Mouse (Mus musculus) liver, embryonic 13.5 days (tissue): ENCODE data around the gene Exo5. TPM values are rescaled to one million over a fixed set of nuclear protein-coding genes. Genes with fewer than 3 reads are reported as not detected.

Experiments
- ATAC-seq: fragments of 200-750 bp; cut with Nextera tagmentation; 2 replicates; pipeline ENCODE4 v1.8.0; 2017; ENCODE audit warnings: low read depth, mild to moderate bottlenecking, moderate number of reproducible peaks, moderate library complexity
- DNase-seq: peaks from one replicate; pipeline ENCODE4 v3.0.0; 2022
- H3K27ac ChIP-seq: fragments of 300-500 bp; sonication (generic); 2 replicates; pipeline ENCODE4 v1.5.1; 2015; ENCODE audit warnings: moderate library complexity, mild to moderate bottlenecking, inconsistent platforms
- H3K27me3 ChIP-seq: fragments of 300-500 bp; sonication (generic); 2 replicates; pipeline ENCODE4 v1.6.1; 2015; ENCODE audit warnings: mild to moderate bottlenecking, inconsistent platforms
- H3K36me3 ChIP-seq: fragments of 300-500 bp; sonication (generic); 2 replicates; pipeline ENCODE4 v1.6.1; 2015; ENCODE audit warnings: mild to moderate bottlenecking, inconsistent platforms
- H3K4me1 ChIP-seq: fragments of 300-500 bp; sonication (generic); replicated peaks from 2 replicates; pipeline ENCODE4 v1.6.1; 2015; ENCODE audit warnings: inconsistent platforms
- H3K4me2 ChIP-seq: fragments of 300-500 bp; sonication (generic); 2 replicates; pipeline ENCODE4 v1.6.1; 2015; ENCODE audit warnings: inconsistent platforms, mild to moderate bottlenecking, moderate library complexity
- H3K4me3 ChIP-seq: fragments of 300-500 bp; sonication (generic); replicated peaks from 2 replicates; pipeline ENCODE4 v1.5.1; 2015; ENCODE audit warnings: mild to moderate bottlenecking, inconsistent platforms
- H3K9ac ChIP-seq: fragments of 300-500 bp; sonication (generic); 2 replicates; pipeline ENCODE4 v1.6.1; 2015; ENCODE audit warnings: mild to moderate bottlenecking, inconsistent platforms
- H3K9me3 ChIP-seq: fragments of 300-500 bp; sonication (generic); replicated peaks from 2 replicates; pipeline ENCODE4 v1.6.1; 2016; ENCODE audit warnings: inconsistent platforms
- whole genome bisulfite sequencing: fragments of 180-500 bp; shearing (Covaris S2); methylation state at CpG from one replicate; pipeline ENCODE4 v1.1.7; 2015; ENCODE audit not compliant: insufficient replicate concordance; 5-methylcytosine and 5-hydroxymethylcytosine counted together
- polyA plus RNA-seq: library from polyadenylated mRNA; unstranded; fragments of >200 nt; fragmentation: Nextera tagmentation; extraction: Ambion mirVana; gene quantifications from 2 replicates; pipeline ENCODE4 v1.2.1, GENCODE M21; 2015

The Exo5 gene
- 8.0 and 9.7 TPM in 2 replicates for polyA plus RNA-seq

GRCm38 (mm10) chr4:120924554-120925299 lies at the start of gene Exo5:
Gene Exo5 (minus strand): TSS chr4:120925017.
- Histone ChIP-seq H3K27me3 (no peaks in the 10 kb centered on the region), H3K36me3 (peaks cover 23% of the 10 kb centered on the region), H3K4me1 (peaks cover 25% of the 10 kb centered on the region), H3K9ac (peak within 1 kb of the TSS; percentile 81), H3K4me3 (peak within 1 kb of the TSS; percentile 74), H3K4me2 (peak within 1 kb of the TSS; percentile 84), H3K27ac (peak within 1 kb of the TSS; percentile 80), H3K9me3 (no peaks in the 10 kb centered on the region)
- DNase-seq: peak; percentile 91
- under 1% methylated on average over 33 of the region's 33 CpGs for WGBS
- peak; percentile 99 for ATAC-seq

DNA sequence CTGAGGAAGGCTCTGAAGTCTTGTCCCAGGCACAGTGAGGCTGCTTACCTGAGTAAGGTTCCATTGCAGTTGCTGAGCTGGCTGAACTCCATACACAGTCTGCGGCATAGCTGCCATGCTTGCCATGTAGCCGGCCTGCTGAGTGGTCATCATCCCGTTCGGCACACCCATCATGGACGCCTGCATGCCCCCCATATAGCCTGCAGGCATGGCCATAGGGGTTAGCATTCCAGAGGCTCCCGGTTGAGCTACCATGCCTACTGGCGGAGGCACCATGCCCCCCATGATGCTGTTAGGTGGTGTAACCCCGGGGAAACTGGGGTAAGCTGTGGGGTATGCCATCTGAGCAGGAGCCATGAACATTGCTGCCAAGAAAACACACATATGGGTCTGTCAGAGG lies 47.0 kb upstream of the Exo5 start:
- H3K9ac ChIP-seq: no peak overlapping the region
- no peaks in the 10 kb centered on the region for H3K27me3 ChIP-seq
- H3K4me2 ChIP-seq: no peak overlapping the region
- WGBS: 83% methylated on average over 8 of the region's 8 CpGs
- no peaks in the 10 kb centered on the region for H3K9me3 ChIP-seq
- no peak for ATAC-seq
- H3K4me3 ChIP-seq: no peak overlapping the region
- no peak for DNase-seq
- no peaks in the 10 kb centered on the region for H3K4me1 ChIP-seq
- no peak overlapping the region for H3K27ac ChIP-seq
- H3K36me3 ChIP-seq: peaks cover 89% of the 10 kb centered on the region

DNA sequence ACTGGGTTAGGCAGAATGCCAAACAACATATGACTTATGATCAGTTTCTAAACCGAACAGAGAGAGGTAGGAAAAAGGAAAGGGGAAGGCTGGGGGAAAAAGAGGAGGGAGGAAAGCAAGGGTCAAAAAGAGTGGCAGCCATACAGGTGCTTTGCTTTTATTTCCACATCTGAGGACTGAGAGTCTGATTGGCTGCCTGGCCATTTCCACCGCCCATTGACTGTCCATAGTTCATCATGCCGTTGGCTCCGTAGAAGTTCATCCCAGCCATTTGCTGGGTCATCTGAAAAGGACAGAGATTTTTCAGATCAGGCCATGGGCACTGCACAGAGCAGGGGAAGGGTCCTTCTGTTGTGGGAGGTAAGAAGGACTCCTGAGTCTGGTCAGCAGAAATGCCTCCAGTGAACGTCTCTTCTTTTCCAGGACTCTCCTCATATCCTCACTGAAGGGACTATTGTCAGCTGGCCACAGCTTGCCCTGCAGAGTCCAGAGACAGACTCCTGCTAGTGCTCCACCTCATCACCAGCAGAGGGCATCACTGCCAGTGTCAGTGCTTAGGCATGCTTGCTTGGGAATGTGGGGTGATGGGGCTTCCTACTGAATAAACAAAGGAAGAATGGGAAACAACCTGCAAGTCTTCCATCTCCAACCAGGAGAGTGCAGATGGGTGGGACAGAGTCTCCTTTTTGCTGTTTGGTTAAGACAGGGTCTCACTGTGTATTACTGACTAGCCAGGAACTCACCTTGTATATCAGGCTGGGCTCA lies 44.7 kb upstream of the Exo5 start:
- WGBS: 82% methylated on average over 5 of the region's 5 CpGs
- no peak for DNase-seq
- 0 out of 2 replicates have a peak, but pooled peaks have one; percentile 24 for ATAC-seq
- H3K27me3 ChIP-seq: no peaks in the 10 kb centered on the region
- no peak overlapping the region for H3K4me2 ChIP-seq
- no peaks in the 10 kb centered on the region for H3K9me3 ChIP-seq
- H3K27ac ChIP-seq: no peak overlapping the region
- no peaks in the 10 kb centered on the region for H3K4me1 ChIP-seq
- no peak overlapping the region for H3K9ac ChIP-seq
- no peak overlapping the region for H3K4me3 ChIP-seq
- H3K36me3 ChIP-seq: peaks cover 70% of the 10 kb centered on the region

GRCm38 (mm10) chr4:120968486-120968885 lies 43.7 kb upstream of the Exo5 start:
- peaks cover 59% of the 10 kb centered on the region for H3K36me3 ChIP-seq
- 81% methylated on average over 9 of the region's 9 CpGs for WGBS
- H3K4me3 ChIP-seq: no peak overlapping the region
- no peak for ATAC-seq
- DNase-seq: no peak
- H3K9me3 ChIP-seq: no peaks in the 10 kb centered on the region
- H3K27me3 ChIP-seq: no peaks in the 10 kb centered on the region
- no peak overlapping the region for H3K27ac ChIP-seq
- no peaks in the 10 kb centered on the region for H3K4me1 ChIP-seq
- no peak overlapping the region for H3K4me2 ChIP-seq
- H3K9ac ChIP-seq: no peak overlapping the region

GRCm38 (mm10) chr4:120955586-120955985 lies 30.8 kb upstream of the Exo5 start:
- Histone ChIP-seq H3K36me3 (no peaks in the 10 kb centered on the region), H3K4me2 (no peak overlapping the region), H3K9me3 (no peaks in the 10 kb centered on the region), H3K27me3 (no peaks in the 10 kb centered on the region), H3K4me1 (peaks cover 23% of the 10 kb centered on the region), H3K4me3 (no peak overlapping the region), H3K9ac (no peak overlapping the region), H3K27ac (no peak overlapping the region)
- WGBS: 88% methylated on average over 1 of the region's 1 CpGs
- ATAC-seq (no peak), DNase-seq (no peak)

GRCm38 (mm10) chr4:120953667-120954066 lies 28.9 kb upstream of the Exo5 start:
- 54% methylated on average over 1 of the region's 1 CpGs for WGBS
- ATAC-seq: no peak
- no peak overlapping the region for H3K4me3 ChIP-seq

DNA sequence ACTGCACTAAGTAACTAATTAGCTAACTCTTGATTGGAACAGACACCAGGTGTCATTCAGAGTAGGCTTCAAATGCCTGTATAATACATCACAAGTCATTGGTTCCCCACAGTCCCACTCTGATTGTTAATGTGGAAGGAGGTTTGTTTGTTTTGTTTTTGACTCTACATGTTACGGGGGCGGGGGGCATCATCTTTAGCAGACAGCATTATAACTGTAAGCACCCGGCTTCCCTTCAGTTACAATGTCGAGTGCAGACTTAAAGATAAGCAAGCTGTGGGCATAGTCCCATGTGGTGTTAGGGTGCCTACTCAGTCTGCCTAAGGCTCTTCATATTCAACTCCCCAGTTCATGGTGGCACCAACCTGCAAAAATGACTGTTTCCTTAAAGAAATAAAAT lies 28.2 kb upstream of the Exo5 start:
- H3K27ac ChIP-seq: peak overlapping the region; percentile 88
- H3K36me3 ChIP-seq: no peaks in the 10 kb centered on the region
- DNase-seq: no peak
- H3K4me2 ChIP-seq: peak overlapping the region; percentile 98
- 14% methylated on average over 4 of the region's 4 CpGs for WGBS
- peaks cover 42% of the 10 kb centered on the region for H3K4me1 ChIP-seq
- H3K9me3 ChIP-seq: no peaks in the 10 kb centered on the region
- peak; percentile 52 for ATAC-seq
- peak overlapping the region; percentile 88 for H3K9ac ChIP-seq
- H3K4me3 ChIP-seq: 0 out of 2 replicates have a peak overlapping the region, but pooled peaks have one; percentile 84
- no peaks in the 10 kb centered on the region for H3K27me3 ChIP-seq

More at GRCm38 (mm10) chr4:120953667-120954066, 28.9 kb upstream of the Exo5 start:
- H3K4me1 ChIP-seq: peaks cover 42% of the 10 kb centered on the region
- no peak overlapping the region for H3K9ac ChIP-seq
- H3K27me3 ChIP-seq: no peaks in the 10 kb centered on the region
- no peaks in the 10 kb centered on the region for H3K9me3 ChIP-seq
- no peak for DNase-seq
- H3K27ac ChIP-seq: peak overlapping the region; percentile 88
- H3K4me2 ChIP-seq: no peak overlapping the region
- H3K36me3 ChIP-seq: no peaks in the 10 kb centered on the region

DNA sequence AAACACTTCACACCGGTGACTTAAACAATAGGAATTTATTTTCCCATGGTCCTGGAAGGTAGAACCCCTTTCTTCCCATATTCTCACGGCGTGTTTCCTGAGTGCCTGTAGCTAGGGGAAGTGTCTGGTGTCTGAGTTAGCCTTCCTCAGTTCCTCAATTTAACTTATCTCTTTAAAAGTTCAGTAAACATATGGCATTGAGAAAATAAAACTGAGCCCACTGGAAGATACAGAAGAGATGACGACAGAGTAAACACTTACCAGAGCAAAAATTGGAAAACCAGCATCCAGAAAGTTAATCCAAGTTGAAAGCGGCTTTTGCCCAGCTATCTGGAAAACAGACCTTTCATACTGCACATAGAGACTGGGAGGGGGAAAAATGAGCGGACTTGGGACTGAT lies 27.3 kb upstream of the Exo5 start:
- Histone ChIP-seq H3K4me2 (peak overlapping the region; percentile 98), H3K27me3 (no peaks in the 10 kb centered on the region), H3K27ac (peak overlapping the region; percentile 88), H3K4me3 (peak overlapping the region; percentile 84), H3K4me1 (peaks cover 42% of the 10 kb centered on the region), H3K36me3 (peaks cover 4% of the 10 kb centered on the region), H3K9me3 (no peaks in the 10 kb centered on the region), H3K9ac (peak overlapping the region; percentile 88)
- no peak for DNase-seq
- 6% methylated on average over 6 of the region's 6 CpGs for WGBS
- no peak for ATAC-seq

- peak; percentile 94 for ATAC-seq
Observed at GRCm38 (mm10) chr4:120951428-120951973, 26.7 kb upstream of the Exo5 start, which contains the start of gene Zfp69. Gene Zfp69 (minus strand): TSS chr4:120951699.

GRCm38 (mm10) chr4:120950763-120951427 lies 26.1 kb upstream of the Exo5 start:
- H3K9ac ChIP-seq: peak overlapping the region; percentile 88
- DNase-seq (no peak), ATAC-seq (peak; percentile 0; the same call in 1 of the 2 replicates)
- peak overlapping the region; percentile 84 for H3K4me3 ChIP-seq
- peak overlapping the region; percentile 98 for H3K4me2 ChIP-seq
- H3K36me3 ChIP-seq: peaks cover 13% of the 10 kb centered on the region
- H3K4me1 ChIP-seq: peaks cover 42% of the 10 kb centered on the region
- no peaks in the 10 kb centered on the region for H3K27me3 ChIP-seq
- WGBS: 4% methylated on average over 20 of the region's 20 CpGs
- peak overlapping the region; percentile 88 for H3K27ac ChIP-seq
- no peaks in the 10 kb centered on the region for H3K9me3 ChIP-seq

More at GRCm38 (mm10) chr4:120951428-120951973, 26.7 kb upstream of the Exo5 start, which contains the start of gene Zfp69:
- H3K9me3 ChIP-seq: no peaks in the 10 kb centered on the region
- DNase-seq: peak; percentile 86
- H3K9ac ChIP-seq: peak within 1 kb of the TSS; percentile 88
- H3K4me1 ChIP-seq: peaks cover 42% of the 10 kb centered on the region
- H3K4me2 ChIP-seq: peak within 1 kb of the TSS; percentile 98
- peak within 1 kb of the TSS; percentile 88 for H3K27ac ChIP-seq
- WGBS: 0% methylated on average over 60 of the region's 60 CpGs
- H3K27me3 ChIP-seq: no peaks in the 10 kb centered on the region
- peak within 1 kb of the TSS; percentile 84 for H3K4me3 ChIP-seq
- H3K36me3 ChIP-seq: peaks cover 10% of the 10 kb centered on the region
